Mouse (Mus musculus) liver, embryonic 14.5 days (tissue): ENCODE data around the gene Olfr859. TPM values are rescaled to one million over a fixed set of nuclear protein-coding genes. Genes with fewer than 3 reads are reported as not detected.
"Not testable (repeated sequence)": the region's sequence is repeated elsewhere in the genome, so short reads cannot be mapped to it uniquely, and the experiment has no call there.

Experiments used
- ATAC-seq: fragments of 200-750 bp; cut with Nextera tagmentation; 2 replicates; pipeline ENCODE4 v1.8.0; 2017; ENCODE audit warnings: moderate number of reproducible peaks, mild to moderate bottlenecking, moderate library complexity; ENCODE audit not compliant: insufficient read depth
- DNase-seq, 3 experiments: peaks; one replicate each; pipeline ENCODE4 v3.0.0-alpha.2; 2012 to 2013; ENCODE audit warnings: low read depth in 3 of 3, low spot score in 3 of 3
- H3K27ac ChIP-seq: fragments of 300-500 bp; sonication (generic); 2 replicates; pipeline ENCODE4 v1.5.1; 2014; ENCODE audit warnings: moderate library complexity, mild to moderate bottlenecking, control low read depth, inconsistent platforms
- H3K27me3 ChIP-seq: fragments of 300-500 bp; sonication (generic); 2 replicates; pipeline ENCODE4 v1.6.1; 2014; ENCODE audit warnings: mild to moderate bottlenecking, low read length, moderate library complexity; ENCODE audit not compliant: control insufficient read depth, insufficient read depth
- H3K36me3 ChIP-seq: fragments of 300-500 bp; sonication (generic); replicated peaks from 2 replicates; pipeline ENCODE4 v1.6.1; 2014; ENCODE audit warnings: low read depth; ENCODE audit not compliant: control insufficient read depth, insufficient read depth
- H3K4me1 ChIP-seq, 2 experiments: fragments of 200-500 bp in 1 of 2; fragments of 300-500 bp in 1 of 2; sonication (generic) in 1 of 2; replicated peaks; 2 replicates each; pipeline ENCODE4 v1.6.1; 2012 to 2014; ENCODE audit warnings: antibody characterized with exemption in 1 of 2, inconsistent platforms in 1 of 2, low read length in 1 of 2; ENCODE audit not compliant: control insufficient read depth in 2 of 2, insufficient read depth in 2 of 2
- H3K4me2 ChIP-seq: fragments of 300-500 bp; sonication (generic); 2 replicates; pipeline ENCODE4 v1.6.1; 2014; ENCODE audit warnings: low read depth, mild to moderate bottlenecking, control low read depth, moderate library complexity
- H3K4me3 ChIP-seq, 2 experiments: fragments of 200-500 bp in 1 of 2; fragments of 300-500 bp in 1 of 2; sonication (generic) in 1 of 2; 2 replicates each; pipeline ENCODE4 v1.5.1; 2012 to 2014; ENCODE audit warnings: low read depth in 2 of 2, low read length in 2 of 2, mild to moderate bottlenecking in 2 of 2, control low read depth in 1 of 2, inconsistent platforms in 1 of 2, moderate library complexity in 1 of 2; ENCODE audit not compliant: insufficient read depth in 1 of 2
- H3K9ac ChIP-seq: fragments of 300-500 bp; sonication (generic); replicated peaks from 2 replicates; pipeline ENCODE4 v1.6.1; 2014; ENCODE audit warnings: mild to moderate bottlenecking, control low read depth, moderate library complexity
- H3K9me3 ChIP-seq: fragments of 300-500 bp; sonication (generic); 2 replicates; pipeline ENCODE4 v1.6.1; 2016; ENCODE audit warnings: low read length, mixed read lengths; ENCODE audit not compliant: control insufficient read depth
- CTCF ChIP-seq: IDR thresholded peaks from 2 replicates; pipeline ENCODE4 v1.5.1; 2016; ENCODE audit warnings: antibody characterized with exemption, low read depth, control low read depth
- EP300 ChIP-seq: IDR thresholded peaks from 2 replicates; pipeline ENCODE4 v1.6.1; 2016; ENCODE audit warnings: antibody characterized with exemption, low read depth
- WGBS: fragments of 180-500 bp; shearing (Covaris S2); extraction: QIAGEN DNeasy Blood & Tissue Kit; methylation state at CpG from one replicate; pipeline ENCODE4 v1.1.7; 2014; ENCODE audit not compliant: insufficient replicate concordance; 5-methylcytosine and 5-hydroxymethylcytosine counted together
- polyA plus RNA-seq, 2 experiments: library from polyadenylated mRNA; depleted of rRNA in 1 of 2; stranded (reverse) in 1 of 2; unstranded in 1 of 2; fragments of >200 nt; fragmentation: Nextera tagmentation in 1 of 2; extraction: Ambion mirVana in 1 of 2; gene quantifications; 2 replicates each; pipeline versions ENCODE4 v1.2.1 to v1.2.3; 2012 to 2014

Gene Olfr859
- polyA plus RNA-seq (2012; rRNA removed) (not detected in 2 replicates), polyA plus RNA-seq (2014; fragmentation: Nextera tagmentation; extraction: Ambion mirVana) (not detected in 2 replicates)

DNA sequence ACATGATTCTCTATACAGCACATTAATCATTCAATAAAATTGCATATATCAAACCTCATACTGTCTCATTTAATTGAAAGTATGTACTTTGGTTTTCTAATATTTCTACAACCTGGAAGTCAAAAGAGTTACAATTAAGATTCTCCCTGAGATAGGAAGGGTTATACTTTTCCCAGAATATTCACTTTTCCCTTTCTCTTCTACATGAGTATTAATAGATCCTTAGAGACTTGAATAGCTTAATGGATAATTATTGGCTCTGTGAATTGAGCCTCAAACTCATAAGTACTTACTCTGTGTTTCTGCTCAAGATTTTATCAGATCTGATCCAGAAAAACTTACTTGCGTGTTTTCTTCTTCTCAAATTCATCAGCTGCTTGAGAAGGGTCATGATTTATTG lies at the start of gene Olfr859:
Olfr859 (plus strand) TSS at position 301 of the 400 bp plus-strand sequence.
- H3K27ac ChIP-seq, ATAC-seq: not testable (repeated sequence)
- WGBS: 35% methylated on average over 1 of the region's 1 CpGs

DNA sequence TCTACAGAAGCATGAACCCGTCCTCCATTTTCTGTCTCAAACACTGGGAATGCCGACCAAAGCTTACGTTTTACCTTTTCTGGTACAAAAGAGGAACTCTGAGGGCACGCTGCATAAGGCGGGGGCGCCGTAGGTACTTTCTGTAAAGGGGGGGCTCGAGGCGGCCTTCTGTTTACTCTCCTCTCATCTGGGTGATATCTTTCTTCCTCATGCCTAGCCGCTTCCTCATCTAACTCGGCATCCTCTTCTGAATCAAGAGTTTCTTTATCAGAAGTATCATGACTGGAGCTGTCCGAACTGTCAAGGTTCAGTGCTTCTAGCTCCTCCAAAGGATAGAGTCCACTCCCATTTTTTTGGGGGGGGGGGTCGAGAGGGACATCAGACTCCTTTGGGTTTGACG lies 35.6 kb upstream of the Olfr859 start:
- ATAC-seq (no peak), DNase-seq (no peak)
- Histone ChIP-seq H3K27me3 (no peaks in the 10 kb centered on the region), H3K36me3 (no peaks in the 10 kb centered on the region), H3K4me3 (no peak overlapping the region), H3K9ac (no peak overlapping the region), H3K27ac (no peak overlapping the region), H3K4me2 (no peak overlapping the region), H3K9me3 (no peaks in the 10 kb centered on the region), H3K4me1 (no peaks in the 10 kb centered on the region)
- no peak for TF ChIP-seq CTCF
- no peak for TF ChIP-seq EP300
- WGBS: 69% methylated on average over 14 of the region's 14 CpGs

More for the DNA sequence above, at the start of gene Olfr859:
- not testable (repeated sequence) for H3K4me2 ChIP-seq, H3K36me3 ChIP-seq, H3K9me3 ChIP-seq, H3K27me3 ChIP-seq, H3K9ac ChIP-seq, H3K4me1 ChIP-seq, H3K4me3 ChIP-seq, DNase-seq

DNA sequence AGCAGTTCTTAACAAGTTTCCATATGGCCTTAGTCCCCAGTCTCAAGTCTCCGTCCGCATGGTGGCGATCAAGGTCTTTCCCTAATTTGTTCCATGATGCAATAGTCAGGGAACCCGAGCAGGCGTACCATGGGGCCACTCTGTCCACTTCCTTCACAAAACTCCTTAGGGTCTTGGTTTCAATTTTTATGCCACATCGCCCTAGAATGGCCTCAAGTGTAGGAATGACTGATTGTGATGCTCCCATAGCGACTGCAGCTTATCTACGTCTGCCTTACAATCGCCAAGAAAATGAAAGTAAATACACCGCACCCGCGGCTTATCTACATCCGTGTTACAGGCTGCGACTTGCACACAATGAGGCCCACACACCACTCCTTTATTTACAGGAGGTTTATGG lies 35.0 kb upstream of the Olfr859 start:
- no peak overlapping the region for H3K4me3 ChIP-seq
- TF ChIP-seq EP300 (no peak), CTCF (no peak)
- H3K36me3 ChIP-seq: no peaks in the 10 kb centered on the region
- no peak overlapping the region for H3K4me2 ChIP-seq
- no peaks in the 10 kb centered on the region for H3K4me1 ChIP-seq
- H3K9me3 ChIP-seq: no peaks in the 10 kb centered on the region
- H3K27me3 ChIP-seq: no peaks in the 10 kb centered on the region
- 81% methylated on average over 14 of the region's 14 CpGs for WGBS
- H3K27ac ChIP-seq: no peak overlapping the region
- ATAC-seq: no peak
- no peak for DNase-seq
- no peak overlapping the region for H3K9ac ChIP-seq

DNA sequence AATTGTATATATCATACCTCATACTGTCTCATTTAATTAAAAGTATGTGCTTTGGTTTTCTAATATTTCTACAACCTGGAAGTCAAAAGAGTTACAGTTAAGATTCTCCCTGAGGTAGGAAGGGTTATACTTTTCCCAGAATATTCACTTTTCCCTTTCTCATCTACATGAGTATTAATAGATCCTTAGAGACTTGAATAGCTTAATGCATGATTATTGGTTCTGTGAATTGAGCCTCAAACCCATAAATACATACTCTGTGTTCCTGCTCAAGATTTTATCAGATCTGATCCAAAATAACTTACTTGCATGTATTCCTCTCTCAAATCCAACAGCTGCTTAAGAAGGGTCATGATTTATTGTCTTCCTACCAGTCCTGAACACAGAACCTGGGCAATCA lies 24.7 kb upstream of the Olfr859 start, which contains the start of gene Olfr58:
Olfr58 (plus strand) TSS at position 301 of the 400 bp plus-strand sequence.
- Histone ChIP-seq H3K4me2 (no peak within 1 kb of the TSS), H3K27ac (no peak within 1 kb of the TSS), H3K36me3 (no peaks in the 10 kb centered on the region), H3K4me3 (no peak within 1 kb of the TSS), H3K4me1 (no peaks in the 10 kb centered on the region), H3K9me3 (no peaks in the 10 kb centered on the region), H3K9ac (no peak within 1 kb of the TSS), H3K27me3 (no peaks in the 10 kb centered on the region)
- no peak for TF ChIP-seq CTCF
- TF ChIP-seq EP300: no peak
- DNase-seq: no peak
- ATAC-seq: no peak

DNA sequence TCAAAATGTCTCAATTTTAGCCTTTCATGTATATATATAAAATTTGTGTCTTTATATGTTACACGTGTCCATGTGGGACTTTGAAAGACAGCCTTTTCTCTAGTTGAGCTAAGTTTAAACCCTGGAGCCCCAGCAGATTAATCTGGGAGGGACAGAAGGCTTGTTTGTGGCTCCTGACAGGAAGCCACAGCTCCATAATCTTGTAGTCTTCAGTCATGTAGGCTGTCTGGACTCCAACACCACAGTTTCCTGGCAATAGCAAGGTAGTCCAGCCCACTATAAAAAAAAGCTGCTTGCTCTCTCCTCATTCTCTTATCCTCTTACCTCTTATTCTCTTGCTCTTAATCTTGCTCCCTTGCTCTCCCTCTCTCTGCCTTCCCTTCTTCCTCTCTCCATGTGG lies 1.7 kb upstream of the Olfr859 start:
- H3K4me3 ChIP-seq: no peak overlapping the region
- H3K9me3 ChIP-seq: no peaks in the 10 kb centered on the region
- H3K36me3 ChIP-seq: no peaks in the 10 kb centered on the region
- no peak overlapping the region for H3K4me2 ChIP-seq
- H3K27me3 ChIP-seq: no peaks in the 10 kb centered on the region
- WGBS: 31% methylated on average over 1 of the region's 1 CpGs
- no peak for DNase-seq
- H3K4me1 ChIP-seq: no peaks in the 10 kb centered on the region
- no peak for ATAC-seq
- no peak overlapping the region for H3K27ac ChIP-seq
- H3K9ac ChIP-seq: no peak overlapping the region
- TF ChIP-seq EP300: no peak

GRCm38 (mm10) chr9:19849647-19850046 lies 44.9 kb downstream of the Olfr859 start, which contains the start of gene Olfr860:
Gene Olfr860, minus strand, starts transcription at chr9:19849747.
- H3K4me3 ChIP-seq: no peak within 1 kb of the TSS
- no peak for TF ChIP-seq EP300
- TF ChIP-seq CTCF: no peak
- no peak within 1 kb of the TSS for H3K4me2 ChIP-seq
- no peak within 1 kb of the TSS for H3K9ac ChIP-seq
- 51% methylated on average over 1 of the region's 1 CpGs for WGBS
- ATAC-seq (no peak), DNase-seq (no peak)
- H3K36me3 ChIP-seq: no peaks in the 10 kb centered on the region
- H3K9me3 ChIP-seq: no peaks in the 10 kb centered on the region
- H3K27me3 ChIP-seq: no peaks in the 10 kb centered on the region
- no peak within 1 kb of the TSS for H3K27ac ChIP-seq
- H3K4me1 ChIP-seq: no peaks in the 10 kb centered on the region

Other genes starting within 250 kb of the Olfr859 start
- gene Olfr854, start 237.5 kb upstream of the Olfr859 start, polyA plus RNA-seq (2012; rRNA removed): not detected in 2 replicates
- gene Olfr854, start 237.5 kb upstream of the Olfr859 start, polyA plus RNA-seq (2014; fragmentation: Nextera tagmentation; extraction: Ambion mirVana): not detected in 2 replicates
- not detected in 2 replicates for gene Olfr855, start 222.3 kb upstream of the Olfr859 start, polyA plus RNA-seq (2012; rRNA removed)
- not detected in 2 replicates for gene Olfr855, start 222.3 kb upstream of the Olfr859 start, polyA plus RNA-seq (2014; fragmentation: Nextera tagmentation; extraction: Ambion mirVana)
- gene Zfp317, start 182.8 kb upstream of the Olfr859 start, polyA plus RNA-seq (2012; rRNA removed): 2.8 and 3.9 TPM in 2 replicates
- gene Zfp317, start 182.8 kb upstream of the Olfr859 start, polyA plus RNA-seq (2014; fragmentation: Nextera tagmentation; extraction: Ambion mirVana): 5.6 and 7.5 TPM in 2 replicates
- 0.08 TPM in 1 of 2 replicates, not detected in the other for gene Olfr857, start 95.5 kb upstream of the Olfr859 start, polyA plus RNA-seq (2012; rRNA removed)
- not detected in 2 replicates for gene Olfr857, start 95.5 kb upstream of the Olfr859 start, polyA plus RNA-seq (2014; fragmentation: Nextera tagmentation; extraction: Ambion mirVana)
- gene Olfr58, start 24.6 kb upstream of the Olfr859 start, polyA plus RNA-seq (2012; rRNA removed): not detected in 2 replicates
- gene Olfr58, start 24.6 kb upstream of the Olfr859 start, polyA plus RNA-seq (2014; fragmentation: Nextera tagmentation; extraction: Ambion mirVana): not detected in 2 replicates
- gene Olfr860, start 44.8 kb downstream of the Olfr859 start, polyA plus RNA-seq (2012; rRNA removed): not detected in 2 replicates
- not detected in 2 replicates for gene Olfr860, start 44.8 kb downstream of the Olfr859 start, polyA plus RNA-seq (2014; fragmentation: Nextera tagmentation; extraction: Ambion mirVana)
- not detected in 2 replicates for gene Olfr862, start 83.1 kb downstream of the Olfr859 start, polyA plus RNA-seq (2012; rRNA removed)
- gene Olfr862, start 83.1 kb downstream of the Olfr859 start, polyA plus RNA-seq (2014; fragmentation: Nextera tagmentation; extraction: Ambion mirVana): not detected in 2 replicates
- not detected in 2 replicates for gene Olfr77, start 112.0 kb downstream of the Olfr859 start, polyA plus RNA-seq (2012; rRNA removed)
- 0.24 and 0.29 TPM in 2 replicates for gene Olfr77, start 112.0 kb downstream of the Olfr859 start, polyA plus RNA-seq (2014; fragmentation: Nextera tagmentation; extraction: Ambion mirVana)
- not detected in 2 replicates for gene Olfr866, start 223.1 kb downstream of the Olfr859 start, polyA plus RNA-seq (2012; rRNA removed)
- not detected in 2 replicates for gene Olfr866, start 223.1 kb downstream of the Olfr859 start, polyA plus RNA-seq (2014; fragmentation: Nextera tagmentation; extraction: Ambion mirVana)